Mouse (Mus musculus): ENCODE data around the gene Stk10. TPM values are rescaled to one million over a fixed set of nuclear protein-coding genes. Genes with fewer than 3 reads are reported as not detected.

Stk10 gene
- total RNA-seq, 2 experiments from 2014 or later, result 2.2 to 4.4 TPM

DNA sequence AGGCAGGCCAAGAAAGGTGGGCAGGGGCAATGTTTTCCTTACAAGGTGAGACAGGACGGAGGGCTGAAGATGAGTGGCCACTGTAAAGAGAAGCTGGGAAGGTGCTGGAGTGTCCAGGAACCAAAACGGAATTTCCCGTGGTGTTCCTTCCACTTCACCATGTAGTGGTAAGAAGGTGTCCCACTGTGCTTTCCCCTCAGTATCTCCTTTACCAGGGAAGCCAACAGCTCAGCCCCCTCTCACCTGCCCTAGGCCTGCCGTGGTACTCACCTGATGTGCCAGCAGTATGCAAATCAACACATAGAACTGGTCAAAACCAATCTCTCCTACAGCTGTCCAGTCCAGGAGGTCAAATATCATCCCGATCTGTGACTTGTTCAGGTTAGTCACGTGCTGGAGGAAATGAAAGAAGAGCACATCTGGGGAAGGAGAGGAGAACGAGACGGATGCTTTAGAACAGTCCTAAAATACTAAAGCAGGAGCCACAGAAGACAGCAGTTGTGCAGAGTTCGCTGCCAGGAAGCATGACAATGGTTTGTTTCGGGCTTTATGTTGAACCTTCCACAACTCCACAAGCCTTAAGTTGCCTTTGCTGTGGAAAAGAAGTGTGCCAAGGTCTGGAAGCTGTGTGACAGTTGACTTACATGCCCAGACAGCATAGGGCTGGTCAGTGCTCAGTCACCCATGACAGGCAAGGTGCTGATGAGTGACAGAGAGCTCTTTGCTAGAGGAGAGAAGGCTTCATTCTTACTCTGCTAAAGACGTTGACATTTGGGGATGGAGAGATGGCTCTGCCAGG is 8.8 kb upstream of the Stk10 start:
- DNase-seq (ENCODE audit: low spot score), result no peak

DNA sequence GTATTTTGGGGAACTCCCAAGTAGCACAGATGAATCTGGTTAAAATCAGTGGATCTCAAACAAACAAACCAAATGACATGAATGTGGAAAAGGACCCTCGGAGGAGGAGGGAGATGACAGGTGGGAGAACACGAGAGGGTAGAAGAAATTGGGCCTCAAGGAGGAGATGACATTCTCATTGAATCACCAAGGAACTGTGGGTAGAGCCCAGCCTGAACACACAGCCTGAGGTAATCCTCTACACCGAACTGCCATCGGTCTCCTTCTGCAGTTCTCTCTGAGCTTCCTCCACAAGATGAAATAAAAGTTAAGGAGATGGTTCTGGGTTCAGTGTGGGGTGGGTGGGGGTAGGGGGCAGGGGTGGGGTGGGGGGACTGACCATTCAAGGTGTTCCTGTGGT is 6.1 kb upstream of the Stk10 start:
- no peak for DNase-seq (ENCODE audit: low spot score)

DNA sequence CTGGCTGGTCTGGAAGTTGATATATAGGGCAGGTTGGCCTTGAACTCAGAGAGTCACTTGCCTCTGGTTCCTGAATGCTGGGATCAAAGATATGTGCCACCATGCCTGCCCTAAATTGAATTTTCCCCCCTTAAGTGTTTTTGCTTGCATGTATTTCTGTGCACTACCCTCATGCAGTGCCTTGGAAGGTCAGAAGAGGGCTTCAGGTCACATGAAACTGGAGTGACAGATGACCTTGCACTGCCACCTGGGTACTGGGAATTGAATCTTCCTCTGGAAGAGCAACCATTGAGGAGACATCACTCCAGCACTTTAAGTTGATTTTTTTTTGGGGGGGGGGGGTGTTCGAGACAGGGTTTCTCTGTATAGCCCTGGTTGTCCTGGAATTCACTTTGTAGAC is 3.0 kb upstream of the Stk10 start:
- no peak for DNase-seq (ENCODE audit: low spot score)

DNA sequence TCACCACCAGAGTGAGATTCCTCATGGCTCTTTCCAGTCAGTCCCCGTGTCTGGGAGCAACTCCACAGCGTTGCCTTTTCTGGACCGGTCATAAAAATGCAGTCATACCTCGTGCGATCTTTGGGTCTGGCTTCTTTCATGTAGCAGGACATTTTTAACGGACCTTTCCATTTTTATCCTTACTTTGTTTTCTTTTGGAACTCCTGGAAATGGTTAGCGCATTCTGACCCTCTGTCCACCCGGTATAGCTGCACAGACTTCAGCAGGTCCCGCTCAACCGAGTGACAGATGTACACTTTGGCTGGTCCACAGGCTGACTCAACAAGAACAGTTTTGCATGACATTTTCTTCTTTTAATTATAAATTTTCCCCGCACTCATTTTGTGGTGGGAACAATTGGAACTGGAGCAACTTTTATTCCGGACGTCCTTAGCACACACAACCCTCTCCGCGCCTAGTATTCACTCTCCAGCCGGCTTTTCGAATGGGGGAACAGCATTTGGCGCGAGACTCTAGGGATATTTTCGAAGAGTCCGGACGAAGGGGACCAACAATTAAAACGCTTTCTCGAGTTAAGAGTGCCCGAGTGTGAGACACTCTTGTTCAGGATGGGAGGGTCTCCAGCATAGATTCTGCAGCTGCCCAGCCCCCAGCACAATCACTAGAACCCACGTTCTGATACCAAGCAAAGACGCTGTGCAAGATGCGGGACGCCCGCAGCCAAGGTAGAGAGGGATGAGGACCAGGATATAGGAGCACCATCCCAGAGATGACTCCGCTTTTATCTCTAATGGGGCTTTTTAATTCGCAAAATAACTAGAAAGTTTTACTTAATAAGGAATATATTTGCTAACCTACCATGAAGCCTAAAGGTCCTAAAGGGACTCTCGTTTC is 987 bp upstream of the Stk10 start, which contains the start of gene Efcab9:
TSS of gene Efcab9 (minus strand) at position 211 of the 894 bp plus-strand sequence.
- no peak for DNase-seq (ENCODE audit: low spot score)

DNA sequence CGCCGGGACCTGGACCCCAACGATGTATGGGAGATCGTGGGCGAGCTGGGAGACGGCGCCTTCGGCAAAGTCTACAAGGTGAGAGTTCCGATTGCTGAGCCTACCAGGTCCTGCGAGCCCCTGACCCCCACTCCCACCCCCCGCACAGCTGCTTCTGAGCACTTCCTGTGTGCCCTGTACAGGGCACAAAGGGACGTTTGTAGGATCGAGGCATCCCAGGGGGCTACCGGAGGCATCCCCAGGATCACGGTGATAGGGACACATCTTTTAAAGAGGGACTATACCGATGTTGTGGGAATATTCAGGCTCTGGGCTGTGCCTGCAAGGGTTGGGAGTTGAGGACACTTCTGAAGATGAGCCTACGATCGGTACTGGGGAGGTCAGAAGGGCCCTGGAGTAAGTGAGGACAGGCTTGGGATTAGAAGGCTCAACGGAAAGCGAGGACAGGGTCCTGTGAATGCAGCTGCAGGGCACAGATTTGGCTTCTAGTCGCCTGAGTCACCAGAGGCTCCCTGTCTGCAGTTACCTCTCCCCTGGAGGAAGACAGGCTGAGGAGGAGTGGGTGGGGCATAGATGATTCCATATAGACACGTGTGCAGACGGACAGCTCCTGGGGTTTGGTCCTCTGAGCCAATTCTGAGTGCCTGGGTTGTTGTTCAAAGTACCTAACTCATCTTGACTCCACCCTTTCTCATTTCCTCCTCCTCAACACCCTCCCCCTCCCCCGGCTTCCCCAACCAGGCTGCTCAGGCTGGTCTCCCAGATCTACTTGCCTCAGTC is 567 bp downstream of the Stk10 start:
- no peak for DNase-seq (ENCODE audit: low spot score)

DNA sequence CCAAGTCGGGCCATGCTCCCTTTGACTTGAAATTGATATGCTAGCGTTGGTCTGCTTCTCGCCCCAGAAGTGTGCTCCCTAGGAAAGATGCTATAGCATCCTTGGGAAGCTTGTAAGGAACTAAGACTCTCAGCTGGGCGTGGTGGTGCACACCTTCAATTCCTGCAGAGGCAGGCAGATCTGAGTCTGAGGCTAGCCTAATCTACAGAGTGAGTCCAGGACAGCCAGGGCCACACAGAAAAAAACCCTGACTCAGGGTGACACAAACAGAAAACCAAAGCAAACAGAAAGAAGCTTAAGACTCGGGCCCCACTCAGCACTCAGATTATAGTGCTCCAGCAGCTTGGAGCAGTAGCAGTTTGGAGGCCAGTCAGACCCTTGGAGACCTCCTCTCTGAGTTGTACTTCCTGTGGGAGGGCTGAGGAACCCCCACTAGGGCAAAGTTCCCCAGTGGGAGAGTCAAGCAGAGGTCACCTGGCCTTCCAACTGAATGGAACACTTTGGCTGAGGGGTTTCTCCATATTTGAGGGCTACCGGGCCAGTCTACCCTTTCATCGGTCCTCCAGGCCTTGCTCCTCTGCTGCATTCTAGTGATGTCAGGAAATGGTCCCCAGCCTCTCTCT is 1.5 kb downstream of the Stk10 start:
- no peak for DNase-seq (ENCODE audit: low spot score)

DNA sequence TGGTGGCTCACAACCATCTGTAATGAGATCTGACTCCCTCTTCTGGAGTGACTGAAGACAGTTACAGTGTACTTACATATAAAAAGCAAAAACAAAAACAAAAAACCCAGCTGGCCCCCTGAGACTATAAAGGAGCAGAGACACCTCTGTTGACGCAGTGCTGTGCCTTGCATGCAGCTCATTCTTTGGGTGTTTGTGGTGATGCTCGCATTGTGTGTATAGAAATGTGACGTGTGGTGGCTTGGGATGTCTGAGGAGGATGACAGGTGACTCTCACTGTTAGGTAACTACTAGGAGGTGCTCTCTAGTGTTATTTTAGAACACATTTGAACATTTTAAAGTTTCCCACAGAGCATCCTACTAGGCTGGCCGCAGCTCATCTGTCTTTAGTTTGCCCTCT is 2.5 kb downstream of the Stk10 start:
- no peak for DNase-seq (ENCODE audit: low spot score)

DNA sequence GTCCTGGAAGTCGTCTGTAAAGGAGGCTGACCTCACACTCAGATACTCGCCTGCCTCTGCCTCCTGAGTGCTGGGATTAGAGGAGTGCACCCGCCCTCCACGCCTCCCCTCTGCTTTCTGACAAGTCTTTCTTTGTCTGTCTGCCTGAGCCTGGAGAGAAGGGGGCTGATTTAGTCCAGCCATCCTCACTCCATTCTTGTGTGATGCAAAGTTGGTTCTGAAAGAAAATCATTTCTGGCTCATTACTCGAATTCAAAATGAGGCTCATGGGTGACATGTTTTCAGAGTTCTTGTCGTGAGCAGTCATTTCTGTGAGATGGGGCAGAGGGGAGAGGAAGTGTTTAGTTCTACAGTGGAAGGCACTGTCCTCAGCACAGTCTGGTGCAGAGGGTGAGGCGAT is 3.8 kb downstream of the Stk10 start:
- no peak for DNase-seq (ENCODE audit: low spot score)

DNA sequence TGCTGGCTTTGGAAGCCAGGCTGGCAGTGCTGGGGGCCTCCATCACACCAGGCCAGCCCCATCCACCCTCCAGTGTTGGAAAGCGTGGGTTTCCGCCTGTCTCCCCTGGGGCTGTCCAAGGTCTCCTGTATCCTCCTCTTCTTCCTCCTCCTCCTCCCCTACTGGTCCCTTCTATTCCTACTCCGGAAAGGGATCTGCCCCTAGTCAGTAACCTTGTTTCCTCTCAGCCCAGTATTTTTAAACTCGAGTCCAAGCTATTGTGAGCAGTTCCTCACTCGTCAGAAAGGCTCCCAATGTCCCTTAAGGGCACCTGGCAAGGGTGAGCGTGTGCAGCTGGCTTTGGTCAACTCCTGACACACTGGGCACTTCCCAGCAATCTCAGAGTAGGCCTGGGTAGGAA is 5.3 kb downstream of the Stk10 start:
- DNase-seq (ENCODE audit: low spot score), result no peak

DNA sequence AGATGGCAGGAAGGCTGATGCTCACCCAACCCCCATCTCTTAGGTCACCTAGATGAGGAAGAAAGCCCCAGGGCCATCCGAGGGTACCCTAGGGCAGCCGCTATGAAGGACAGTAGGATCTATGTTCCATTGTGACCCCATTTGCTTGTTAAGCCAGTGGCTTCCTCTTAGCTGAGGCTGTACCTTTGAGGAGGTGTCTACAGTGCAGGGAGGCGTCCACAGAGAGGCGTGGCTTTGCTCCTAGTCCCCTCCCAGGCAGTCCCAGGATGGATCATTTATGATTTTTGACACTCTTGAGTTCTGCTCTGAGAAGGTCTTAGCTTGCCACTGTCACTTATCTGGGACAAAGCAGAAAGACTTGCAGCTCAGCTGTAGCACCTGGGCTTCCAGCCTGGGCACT is 5.7 kb downstream of the Stk10 start:
- DNase-seq (ENCODE audit: low spot score), result no peak

DNA sequence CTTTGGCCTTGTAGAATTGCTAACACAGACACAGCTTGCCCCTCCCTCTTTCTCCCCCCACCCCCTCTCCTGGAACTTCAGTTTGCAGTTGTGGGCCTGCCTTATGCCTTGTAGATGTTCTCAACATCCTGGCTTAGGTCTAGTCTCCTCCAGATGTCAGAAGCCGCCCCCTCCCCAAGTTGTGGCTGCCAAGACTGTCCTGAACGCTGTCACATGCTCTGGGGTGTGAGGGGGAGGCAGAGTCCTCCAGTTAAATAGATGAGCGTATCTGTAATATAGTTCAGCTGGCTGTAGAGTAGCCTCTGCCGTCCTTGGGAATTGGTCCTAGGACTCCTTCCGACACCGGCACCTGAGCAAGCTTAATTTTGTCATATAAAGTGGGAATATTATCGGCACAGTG is 6.6 kb downstream of the Stk10 start:
- no peak for DNase-seq (ENCODE audit: low spot score)

DNA sequence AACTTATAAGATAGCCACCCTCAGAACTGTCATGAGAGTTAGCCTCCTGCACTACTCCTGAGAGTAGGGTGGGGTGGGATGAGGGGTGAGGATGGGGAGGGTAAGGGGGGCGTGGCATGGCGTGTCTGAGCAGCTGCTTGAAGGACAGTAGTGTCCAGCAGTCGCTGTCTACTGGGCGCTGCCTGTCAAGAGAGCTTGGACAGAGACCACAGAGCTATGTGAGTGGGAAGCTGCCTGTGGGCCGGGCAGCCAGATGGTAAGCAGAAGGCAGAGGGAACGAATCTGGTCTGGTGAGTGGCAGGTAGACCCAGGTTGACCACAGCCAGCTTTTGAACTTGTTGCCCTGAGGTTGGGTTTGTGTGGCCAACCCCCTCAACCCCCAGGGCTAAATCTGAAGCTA is 7.4 kb downstream of the Stk10 start:
- DNase-seq (ENCODE audit: low spot score), result no peak

DNA sequence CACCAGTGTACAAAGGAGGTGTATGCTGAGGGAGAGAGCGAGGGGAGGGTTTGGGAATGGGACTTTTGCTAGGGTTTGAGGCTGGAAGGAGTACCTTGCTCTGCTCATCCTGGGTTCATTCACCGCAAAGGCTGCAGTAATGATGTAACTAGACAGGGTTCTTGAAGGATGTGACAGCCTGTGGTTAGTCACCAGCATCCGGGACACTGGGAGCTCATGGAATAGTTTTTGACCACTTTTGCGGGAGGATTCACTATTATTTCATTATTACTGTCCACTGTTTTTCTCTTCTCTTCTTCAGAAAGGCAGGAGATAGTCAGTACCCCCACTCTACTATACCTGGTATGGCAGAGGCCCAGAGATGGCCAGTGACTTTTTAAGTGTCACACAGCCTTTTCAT is 9.1 kb downstream of the Stk10 start:
- no peak for DNase-seq (ENCODE audit: low spot score)

DNA sequence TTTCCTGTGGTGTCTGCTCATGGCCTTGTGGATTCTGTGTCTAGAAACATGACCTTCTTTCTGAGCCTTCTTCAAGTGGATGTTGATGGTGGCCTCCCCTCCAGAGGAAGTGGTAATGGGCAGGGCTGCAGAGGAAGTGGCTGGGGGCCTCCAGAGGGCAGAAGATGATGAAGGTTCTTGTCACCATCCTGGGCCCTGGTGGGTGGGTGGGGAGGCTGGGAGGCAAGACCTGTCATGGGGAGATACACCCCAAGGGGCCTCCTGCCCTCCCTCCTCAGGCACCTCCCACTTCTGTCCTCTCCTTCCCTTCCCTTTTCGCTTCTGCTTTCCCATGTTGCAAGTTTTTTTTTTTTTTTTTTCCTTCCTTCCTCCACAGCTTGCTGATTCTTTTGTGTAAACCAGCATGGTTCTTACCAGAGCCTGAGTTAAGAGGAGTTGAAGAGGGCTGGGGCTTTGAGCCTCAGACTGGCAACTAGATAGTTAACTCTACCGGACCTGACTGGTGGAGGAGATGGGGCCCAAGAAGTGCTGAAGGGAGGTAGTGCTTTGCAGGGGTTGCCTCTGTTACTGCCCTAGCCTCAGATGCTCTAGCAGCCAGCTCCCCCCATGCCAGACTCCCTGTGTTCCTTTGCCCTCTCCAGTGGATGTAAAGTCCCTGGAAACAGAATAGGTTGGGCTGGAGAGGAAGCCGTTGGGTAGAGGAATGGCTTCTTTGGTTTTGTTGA is 9.7 kb downstream of the Stk10 start:
- no peak for DNase-seq (ENCODE audit: low spot score)

DNA sequence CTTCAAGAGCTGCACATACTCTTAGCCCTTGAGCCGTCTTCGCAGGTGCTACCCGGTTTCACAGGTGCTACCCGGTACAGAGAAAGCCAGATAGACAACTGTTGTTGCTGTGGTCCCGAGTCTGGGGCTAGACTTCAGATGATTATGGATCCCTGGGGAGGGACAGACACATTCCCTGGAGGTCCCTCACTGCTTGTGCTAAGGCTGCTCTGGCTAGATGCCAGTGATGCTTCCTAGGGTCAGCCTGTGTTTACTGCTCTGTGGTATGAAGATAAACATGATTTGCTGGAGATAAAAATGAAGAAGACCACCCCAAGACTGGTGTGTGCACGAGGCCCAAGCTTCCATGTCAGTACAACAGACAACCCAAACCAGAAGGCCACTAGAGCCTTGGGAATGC is 10.9 kb downstream of the Stk10 start:
- DNase-seq (ENCODE audit: low spot score), result no peak

DNA sequence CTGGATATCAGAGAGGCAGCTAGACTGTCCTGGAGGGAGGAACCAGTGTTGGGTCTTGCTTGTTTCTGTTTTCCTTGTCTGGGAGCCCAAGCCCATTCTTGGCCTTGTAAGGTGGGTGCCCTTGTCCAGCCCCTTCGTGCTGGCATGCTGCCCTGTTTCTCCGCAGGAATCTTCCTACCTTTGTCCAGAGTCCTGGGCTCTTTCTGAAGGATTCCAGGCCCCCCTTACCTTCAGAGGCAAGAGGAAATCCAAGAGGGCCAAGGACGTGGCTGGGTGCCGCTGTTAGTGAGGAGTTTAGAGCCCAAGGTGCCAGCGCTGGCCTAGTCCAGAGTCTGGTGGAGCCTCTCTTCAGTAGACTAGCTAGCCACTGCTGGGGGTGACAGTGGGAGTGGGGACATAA is 11.4 kb downstream of the Stk10 start:
- no peak for DNase-seq (ENCODE audit: low spot score)

DNA sequence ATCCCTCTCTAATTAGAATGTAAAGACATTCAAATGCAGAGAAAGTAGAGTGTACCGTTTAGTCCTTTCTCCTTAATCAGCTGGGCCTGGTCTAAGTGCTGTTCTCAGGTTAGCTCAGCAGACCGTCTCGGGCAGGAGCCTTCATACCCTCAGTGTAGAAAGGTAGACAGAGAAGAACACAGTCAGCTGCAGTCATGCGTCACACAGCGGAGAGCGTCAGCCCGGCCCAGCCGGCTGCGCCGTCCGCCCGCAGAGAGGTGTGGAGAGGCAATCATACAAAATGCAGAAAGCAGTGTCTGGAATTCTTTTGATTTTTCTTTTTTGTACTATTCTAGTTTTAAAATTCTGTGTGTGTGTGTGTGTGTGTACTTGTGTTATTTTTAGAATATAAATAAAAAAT is 12.5 kb downstream of the Stk10 start:
- DNase-seq (ENCODE audit: low spot score), result no peak

DNA sequence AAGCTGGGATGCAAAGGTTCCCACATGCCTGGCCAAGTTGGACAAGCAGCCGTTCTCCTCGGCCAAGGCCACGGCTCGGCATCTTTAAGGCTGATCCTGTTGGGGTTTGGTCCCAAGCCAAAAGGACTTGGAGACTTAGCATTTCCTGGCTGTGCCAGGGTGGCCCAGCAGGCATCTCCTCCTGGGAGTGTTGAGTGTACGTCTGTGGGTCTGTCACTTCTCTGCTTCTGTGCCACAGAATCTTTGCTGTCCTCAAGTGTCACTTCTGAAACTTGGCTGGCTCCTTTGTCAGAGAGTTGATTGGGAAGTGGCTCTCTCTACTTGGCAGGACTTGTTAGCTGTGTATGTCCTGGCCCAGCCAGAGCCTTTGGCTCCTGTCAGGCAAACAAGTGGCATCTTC is 13.4 kb downstream of the Stk10 start:
- DNase-seq (ENCODE audit: low spot score), result peak; percentile 82

DNA sequence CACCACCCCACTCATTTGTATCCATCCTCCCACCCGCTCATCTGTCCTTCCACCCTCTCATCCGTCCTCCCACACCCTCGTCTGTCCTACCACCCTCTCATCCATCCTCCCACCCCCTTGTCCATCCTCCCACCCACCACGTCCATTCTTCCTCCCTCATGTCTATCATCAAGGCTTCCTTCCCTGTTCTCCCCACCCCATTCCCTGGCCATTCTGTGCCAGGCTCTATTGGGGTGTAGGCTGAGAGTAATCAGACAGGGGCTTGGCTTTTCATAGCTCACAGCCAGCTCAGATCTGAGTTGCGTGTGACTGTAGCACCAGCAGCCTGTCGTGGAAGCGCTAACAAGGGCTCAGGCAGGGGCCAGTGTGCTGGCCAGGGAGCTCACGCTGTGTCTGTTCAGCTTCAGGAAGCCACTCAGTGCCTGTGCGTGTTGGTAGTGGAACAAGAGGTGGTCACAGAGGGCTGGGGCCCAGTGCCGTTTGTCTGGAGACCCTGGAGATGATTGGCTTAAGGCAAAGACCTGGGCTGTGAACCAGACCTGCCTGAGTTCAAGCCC is 14.4 kb downstream of the Stk10 start:
- DNase-seq (ENCODE audit: low spot score), result no peak

DNA sequence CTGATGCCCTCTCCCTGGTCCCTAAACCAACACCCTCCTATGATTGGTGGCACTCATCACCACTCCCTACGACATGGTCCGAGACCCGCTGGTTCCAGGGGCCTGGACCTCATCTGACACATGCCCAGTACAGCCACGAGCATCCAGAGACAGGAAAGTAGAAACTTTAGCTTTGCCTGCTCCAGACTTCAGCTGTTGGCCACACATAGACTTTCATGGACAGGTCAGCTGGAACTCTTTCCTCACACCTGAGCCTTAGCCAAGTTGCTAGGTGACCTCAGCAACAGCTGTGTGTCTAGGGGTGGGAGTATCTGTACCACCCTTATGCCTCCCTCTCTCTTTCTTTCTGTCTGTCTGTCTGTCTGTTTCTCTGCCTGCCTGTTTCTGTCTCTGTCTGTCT is 15.1 kb downstream of the Stk10 start:
- no peak for DNase-seq (ENCODE audit: low spot score)

DNA sequence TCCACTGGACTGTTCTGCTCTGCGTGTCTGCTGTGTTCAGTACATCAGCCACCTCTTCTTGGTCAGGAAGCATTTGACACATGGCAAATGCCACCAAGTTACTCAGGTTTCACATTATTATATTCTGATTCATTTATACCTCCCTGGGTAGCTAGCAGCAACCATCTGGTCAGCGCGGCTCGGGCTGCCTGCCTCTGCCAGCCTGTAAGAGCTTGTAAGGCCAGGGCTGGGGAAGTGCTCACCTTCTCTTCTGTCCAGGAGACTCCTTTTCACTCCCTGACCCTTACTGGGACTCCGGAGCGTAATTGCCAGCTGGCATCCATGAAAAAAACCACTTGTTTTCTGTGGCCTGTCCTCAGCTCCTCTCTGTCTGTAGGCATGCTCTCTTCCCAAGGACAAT is 16.1 kb downstream of the Stk10 start:
- DNase-seq (ENCODE audit: low spot score), result no peak

Measured in gastrocnemius, adult 18-20 months (tissue).